Mouse (Mus musculus): ENCODE data around the gene Pgpep1. TPM values are rescaled to one million over a fixed set of nuclear protein-coding genes. Genes with fewer than 3 reads are reported as not detected.

Pgpep1 gene
- polyA plus RNA-seq, 1 experiment from 2014 or later: 84.2 TPM

DNA sequence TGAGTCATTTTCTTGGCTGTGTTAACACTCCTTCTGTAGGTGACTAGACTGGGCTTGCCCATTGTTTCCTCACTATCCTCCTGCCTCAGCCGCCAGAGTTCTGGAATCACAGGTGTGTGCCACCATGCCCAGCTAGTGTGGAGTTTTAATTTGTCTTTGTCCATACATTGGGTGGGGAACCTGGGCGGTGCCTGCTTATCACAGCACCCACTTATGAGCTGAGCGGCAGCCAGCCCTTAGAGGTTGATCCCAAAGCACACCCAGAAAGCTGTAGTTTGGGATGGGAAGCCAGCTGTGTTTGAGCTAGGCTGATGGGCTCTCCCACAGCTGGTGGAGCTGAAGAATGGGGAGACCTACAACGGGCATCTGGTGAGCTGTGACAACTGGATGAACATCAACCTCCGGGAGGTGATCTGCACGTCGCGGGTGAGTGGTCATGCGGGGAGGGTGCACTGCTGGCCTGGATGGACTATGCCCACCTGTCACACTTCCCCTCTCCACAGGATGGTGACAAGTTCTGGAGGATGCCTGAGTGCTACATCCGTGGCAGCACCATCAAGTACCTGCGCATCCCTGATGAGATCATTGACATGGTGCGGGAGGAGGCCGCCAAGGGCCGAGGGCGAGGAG lies 17.4 kb upstream of the Pgpep1 start:
- Histone ChIP-seq H3K36me3 (ENCODE audit: insufficient read depth, low read length) (peaks cover 18% of the 10 kb centered on the region), H3K4me1 (replicated peaks; ENCODE audit: insufficient read depth, low read length) (peaks cover 22% of the 10 kb centered on the region), H3K27ac (0 out of 2 replicates have a peak overlapping the region, but pooled peaks have one; percentile 28), H3K4me3 (replicated peaks; ENCODE audit: low read depth, low read length) (no peak overlapping the region), H3K27me3 (ENCODE audit: insufficient read depth, low read length) (no peaks in the 10 kb centered on the region), H3K9ac (ENCODE audit: low read depth, low read length) (no peak overlapping the region), H3K4me2 (ENCODE audit: low read length) (no peak overlapping the region), H3K9me3 (replicated peaks; ENCODE audit: low read length) (no peaks in the 10 kb centered on the region)
- no peak for ATAC-seq (replicated peaks; ENCODE audit: low FRiP score, low read depth)
- no peak for TF ChIP-seq CTCF (IDR thresholded peaks at IDR 0.05; ENCODE audit: low read depth)
- WGBS: 70% methylated on average over 15 of the region's 15 CpGs
- DNase-seq (ENCODE audit: low spot score): no peak

GRCm38 (mm10) chr8:70675336-70675735 lies 15.1 kb upstream of the Pgpep1 start:
- H3K27me3 ChIP-seq (ENCODE audit: insufficient read depth, low read length): no peaks in the 10 kb centered on the region
- no peak overlapping the region for H3K4me2 ChIP-seq (ENCODE audit: low read length)
- no peak for TF ChIP-seq CTCF (IDR thresholded peaks at IDR 0.05; ENCODE audit: low read depth)
- 80% methylated on average over 1 of the region's 1 CpGs for WGBS
- ATAC-seq (replicated peaks; ENCODE audit: low FRiP score, low read depth) (no peak), DNase-seq (ENCODE audit: low spot score) (no peak)
- no peak overlapping the region for H3K4me3 ChIP-seq (replicated peaks; ENCODE audit: low read depth, low read length)
- peaks cover 18% of the 10 kb centered on the region for H3K4me1 ChIP-seq (replicated peaks; ENCODE audit: insufficient read depth, low read length)
- no peak overlapping the region for H3K9ac ChIP-seq (ENCODE audit: low read depth, low read length)
- H3K36me3 ChIP-seq (ENCODE audit: insufficient read depth, low read length): peaks cover 18% of the 10 kb centered on the region
- no peaks in the 10 kb centered on the region for H3K9me3 ChIP-seq (replicated peaks; ENCODE audit: low read length)
- peak overlapping the region; percentile 96; the same call in 1 of the 2 replicates for H3K27ac ChIP-seq

DNA sequence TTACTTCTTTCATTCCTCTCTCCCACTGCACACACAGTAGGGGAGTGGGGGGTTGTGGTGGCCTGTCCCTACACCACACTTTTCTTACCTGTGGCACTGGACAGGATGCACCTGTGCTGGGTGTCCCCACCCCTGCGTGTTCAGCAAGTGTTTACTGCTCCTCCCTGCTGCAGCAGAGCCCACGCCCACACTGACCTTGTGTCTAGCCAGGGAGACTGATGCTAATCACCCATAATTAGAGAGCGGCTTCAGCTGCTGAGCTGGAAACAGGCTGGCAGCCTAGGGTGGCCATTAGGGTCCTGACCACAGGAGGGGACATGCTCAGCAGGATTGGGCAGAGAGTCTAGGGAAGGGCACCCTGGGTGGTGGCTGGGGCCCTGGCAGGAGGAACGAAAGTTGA lies 14.5 kb upstream of the Pgpep1 start:
- TF ChIP-seq CTCF (IDR thresholded peaks at IDR 0.05; ENCODE audit: low read depth): no peak
- Histone ChIP-seq H3K4me3 (replicated peaks; ENCODE audit: low read depth, low read length) (no peak overlapping the region), H3K9me3 (replicated peaks; ENCODE audit: low read length) (no peaks in the 10 kb centered on the region), H3K9ac (ENCODE audit: low read depth, low read length) (0 out of 2 replicates have a peak overlapping the region, but pooled peaks have one; percentile 67), H3K4me2 (ENCODE audit: low read length) (no peak overlapping the region), H3K27ac (peak overlapping the region; percentile 96), H3K36me3 (ENCODE audit: insufficient read depth, low read length) (peaks cover 17% of the 10 kb centered on the region), H3K27me3 (ENCODE audit: insufficient read depth, low read length) (no peaks in the 10 kb centered on the region), H3K4me1 (replicated peaks; ENCODE audit: insufficient read depth, low read length) (peaks cover 18% of the 10 kb centered on the region)
- DNase-seq (ENCODE audit: low spot score) (no peak), ATAC-seq (replicated peaks; ENCODE audit: low FRiP score, low read depth) (no peak)
- 53% methylated on average over 4 of the region's 4 CpGs for WGBS

- Histone ChIP-seq H3K27me3 (ENCODE audit: insufficient read depth, low read length) (no peaks in the 10 kb centered on the region), H3K4me1 (replicated peaks; ENCODE audit: insufficient read depth, low read length) (peaks cover 18% of the 10 kb centered on the region), H3K27ac (peak overlapping the region; percentile 96), H3K9me3 (replicated peaks; ENCODE audit: low read length) (no peaks in the 10 kb centered on the region), H3K4me3 (replicated peaks; ENCODE audit: low read depth, low read length) (peak overlapping the region; percentile 60), H3K9ac (ENCODE audit: low read depth, low read length) (peak overlapping the region; percentile 67; the same call in 1 of the 2 replicates), H3K36me3 (ENCODE audit: insufficient read depth, low read length) (peaks cover 11% of the 10 kb centered on the region), H3K4me2 (ENCODE audit: low read length) (peak overlapping the region; percentile 53)
- ATAC-seq (replicated peaks; ENCODE audit: low FRiP score, low read depth): no peak
- TF ChIP-seq CTCF (IDR thresholded peaks at IDR 0.05; ENCODE audit: low read depth): no peak
- 79% methylated on average over 3 of the region's 3 CpGs for WGBS
- DNase-seq (ENCODE audit: low spot score): no peak
Measured at GRCm38 (mm10) chr8:70674109-70674508, 13.9 kb upstream of the Pgpep1 start.

DNA sequence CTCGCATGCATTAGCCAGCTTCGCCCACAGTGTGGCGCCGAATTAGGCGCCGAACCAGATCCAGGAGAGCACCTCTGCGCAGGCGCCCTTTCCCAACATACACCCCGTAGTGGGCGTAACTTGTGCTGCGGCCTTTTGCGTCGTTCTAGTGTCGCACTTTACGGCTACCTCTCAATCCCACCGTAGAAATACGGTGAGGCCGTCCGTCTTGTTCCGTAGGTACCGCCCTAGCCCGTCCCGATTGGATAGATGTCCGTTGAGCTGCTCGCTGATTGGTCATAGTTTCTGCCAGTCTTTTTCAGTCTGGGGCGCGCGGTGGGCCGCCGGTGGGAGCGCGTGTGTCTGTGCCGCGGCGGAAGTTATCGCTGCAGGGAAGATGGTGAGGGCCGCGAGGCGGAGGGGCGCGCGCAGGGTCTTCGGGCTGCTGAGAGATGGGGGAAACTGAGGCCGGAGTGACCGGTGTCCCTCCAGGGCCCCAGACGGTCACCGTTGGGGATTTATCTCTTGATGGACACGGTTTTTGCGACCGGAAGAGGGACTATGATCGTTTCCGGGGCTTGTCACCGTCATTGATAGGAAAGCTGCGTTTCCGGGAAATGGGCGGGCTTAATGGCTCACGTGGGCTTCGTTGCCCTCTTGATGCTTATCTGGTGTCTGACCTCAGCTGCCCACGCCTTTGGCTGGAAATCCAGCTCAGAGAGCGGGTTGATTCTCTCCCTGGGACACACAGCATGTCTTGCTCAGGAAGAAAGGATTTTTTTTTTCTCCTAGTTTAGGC lies 13.1 kb upstream of the Pgpep1 start, which contains the start of gene Lsm4:
Lsm4 (plus strand) TSS at position 170 of the 778 bp plus-strand sequence.
- peak within 1 kb of the TSS; percentile 53 for H3K4me2 ChIP-seq (ENCODE audit: low read length)
- H3K9me3 ChIP-seq (replicated peaks; ENCODE audit: low read length): no peaks in the 10 kb centered on the region
- peak; percentile 89 for TF ChIP-seq CTCF (IDR thresholded peaks at IDR 0.05; ENCODE audit: low read depth)
- no peaks in the 10 kb centered on the region for H3K27me3 ChIP-seq (ENCODE audit: insufficient read depth, low read length)
- WGBS: under 1% methylated on average over 60 of the region's 60 CpGs
- peaks cover 18% of the 10 kb centered on the region for H3K4me1 ChIP-seq (replicated peaks; ENCODE audit: insufficient read depth, low read length)
- peak; percentile 100 for DNase-seq (ENCODE audit: low spot score)
- peak within 1 kb of the TSS; percentile 60 for H3K4me3 ChIP-seq (replicated peaks; ENCODE audit: low read depth, low read length)
- peak within 1 kb of the TSS; percentile 96 for H3K27ac ChIP-seq
- peak within 1 kb of the TSS; percentile 67 for H3K9ac ChIP-seq (ENCODE audit: low read depth, low read length)
- peaks cover 4% of the 10 kb centered on the region for H3K36me3 ChIP-seq (ENCODE audit: insufficient read depth, low read length)
- peak; percentile 96 for ATAC-seq (replicated peaks; ENCODE audit: low FRiP score, low read depth)

DNA sequence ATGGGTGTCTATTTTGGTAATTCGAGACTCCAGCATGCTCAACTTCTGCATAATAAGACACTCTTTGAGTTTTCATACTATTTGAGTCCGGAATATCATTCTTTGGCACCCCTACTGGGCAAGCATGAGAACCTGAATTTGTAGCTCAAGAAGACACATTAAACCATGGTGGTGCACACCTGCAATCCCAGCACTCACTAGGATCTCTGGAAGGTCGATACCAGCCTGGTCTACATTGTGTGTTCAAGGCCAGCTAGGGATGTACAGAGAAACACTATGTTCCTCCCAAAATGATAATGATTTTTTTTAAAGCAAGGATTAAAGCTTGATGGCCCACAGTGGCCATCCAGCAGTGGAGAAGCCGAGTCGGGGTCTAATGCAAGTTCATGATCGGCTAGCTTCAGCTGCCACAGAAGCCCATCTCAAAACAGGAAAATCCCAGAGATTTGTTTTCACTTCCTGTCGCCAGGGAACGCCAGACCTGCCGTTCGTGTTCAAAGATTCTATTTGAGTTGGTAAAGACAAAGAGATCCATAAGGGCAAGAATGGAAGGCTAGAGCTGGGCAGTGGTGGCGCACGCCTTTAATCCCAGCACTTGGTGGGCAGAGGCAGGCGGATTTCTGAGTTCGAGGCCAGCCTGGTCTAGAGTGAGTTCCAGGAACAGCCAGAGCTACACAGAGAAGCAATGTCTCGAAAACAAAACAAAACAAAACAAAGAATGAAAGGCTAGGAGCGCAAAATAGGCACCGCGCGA lies 12.3 kb upstream of the Pgpep1 start:
- Histone ChIP-seq H3K27ac (peak overlapping the region; percentile 83), H3K9ac (ENCODE audit: low read depth, low read length) (peak overlapping the region; percentile 24; the same call in 1 of the 2 replicates), H3K4me2 (ENCODE audit: low read length) (peak overlapping the region; percentile 51), H3K9me3 (replicated peaks; ENCODE audit: low read length) (no peaks in the 10 kb centered on the region), H3K36me3 (ENCODE audit: insufficient read depth, low read length) (peaks cover 3% of the 10 kb centered on the region; the same call in 1 of the 2 replicates), H3K4me1 (replicated peaks; ENCODE audit: insufficient read depth, low read length) (peaks cover 18% of the 10 kb centered on the region), H3K27me3 (ENCODE audit: insufficient read depth, low read length) (no peaks in the 10 kb centered on the region), H3K4me3 (replicated peaks; ENCODE audit: low read depth, low read length) (0 out of 2 replicates have a peak overlapping the region, but pooled peaks have one; percentile 9)
- WGBS: 35% methylated on average over 19 of the region's 19 CpGs
- TF ChIP-seq CTCF (IDR thresholded peaks at IDR 0.05; ENCODE audit: low read depth): peak; percentile 37; the same call in 1 of the 2 replicates
- no peak for ATAC-seq (replicated peaks; ENCODE audit: low FRiP score, low read depth)
- peak; percentile 49 for DNase-seq (ENCODE audit: low spot score)
